8 mouse cellular contexts compared by ENCODE assay signal in genomic region chr11:109649206-109649605, GRCm38 (mm10). TPM values are rescaled to one million over a fixed set of nuclear protein-coding genes. Genes with fewer than 3 reads are reported as not detected.
DNase-seq lines count a peak whose midpoint lies in the region; ATAC-seq and TF ChIP-seq lines count a peak whose summit lies in the region.

TSS of gene Prkar1a (plus strand) at chr11:109649405.

- no peaks in the 10 kb centered on the region for H3K9me3 ChIP-seq in heart, embryonic 15.5 days (replicated peaks)
- H3K9me3 ChIP-seq in midbrain, embryonic 15.5 days = no peaks in the 10 kb centered on the region

- H3K4me3 ChIP-seq in embryonic fibroblast, embryonic 13.5 days (ENCODE audit: insufficient read depth, low read length) = peak within 1 kb of the TSS; percentile 92
- H3K4me3 ChIP-seq in heart, embryonic 15.5 days = peak within 1 kb of the TSS; percentile 96
- H3K4me3 ChIP-seq in midbrain, embryonic 15.5 days = peak within 1 kb of the TSS; percentile 84

- peak within 1 kb of the TSS; percentile 98 for H3K9ac ChIP-seq in heart, embryonic 15.5 days
- H3K9ac ChIP-seq in midbrain, embryonic 15.5 days = peak within 1 kb of the TSS; percentile 85

- peak; percentile 33 for TF ChIP-seq POLR2A in embryonic fibroblast, embryonic 13.5 days (IDR thresholded peaks at IDR 0.05; ENCODE audit: low read depth, low read length)

- no peak for TF ChIP-seq CTCF in embryonic fibroblast, embryonic 13.5 days (IDR thresholded peaks at IDR 0.05; ENCODE audit: borderline replicate concordance, insufficient read depth, low read length)

- H3K4me2 ChIP-seq in heart, embryonic 15.5 days = peak within 1 kb of the TSS; percentile 74
- H3K4me2 ChIP-seq in midbrain, embryonic 15.5 days = peak within 1 kb of the TSS; percentile 73

- H3K27ac ChIP-seq in embryonic fibroblast, embryonic 13.5 days (ENCODE audit: insufficient read depth, low read length) = peak within 1 kb of the TSS; percentile 57
- peak within 1 kb of the TSS; percentile 99 for H3K27ac ChIP-seq in heart, embryonic 15.5 days
- H3K27ac ChIP-seq in midbrain, embryonic 15.5 days = peak within 1 kb of the TSS; percentile 98

- H3K4me1 ChIP-seq in embryonic fibroblast, embryonic 13.5 days (ENCODE audit: control insufficient read depth, insufficient read depth, low read length) = peaks cover 13% of the 10 kb centered on the region
- peaks cover 41% of the 10 kb centered on the region for H3K4me1 ChIP-seq in heart, embryonic 15.5 days (replicated peaks)
- peaks cover 45% of the 10 kb centered on the region for H3K4me1 ChIP-seq in midbrain, embryonic 15.5 days

- H3K36me3 ChIP-seq in heart, embryonic 15.5 days = peaks cover 7% of the 10 kb centered on the region; the same call in 1 of the 2 replicates
- H3K36me3 ChIP-seq in midbrain, embryonic 15.5 days (replicated peaks) = no peaks in the 10 kb centered on the region

- no peaks in the 10 kb centered on the region for H3K27me3 ChIP-seq in heart, embryonic 15.5 days
- no peaks in the 10 kb centered on the region for H3K27me3 ChIP-seq in midbrain, embryonic 15.5 days (replicated peaks)

- DNase-seq in adrenal gland, adult 18-20 months (ENCODE audit: low spot score in 2 of 2) = no peak
- no peak for DNase-seq in adrenal gland, adult (ENCODE audit: inconsistent age in 2 of 2, low spot score in 1 of 2)
- DNase-seq in adrenal gland, adult 8-10 months = no peak
- DNase-seq in layer of hippocampus, postnatal 36 days = peak in 1 of 2 experiments; percentile 41
- no peak for DNase-seq in kidney, postnatal 36 days

- 13% methylated on average over 8 of the region's 8 CpGs for WGBS in heart, embryonic 15.5 days
- 20% methylated on average over 8 of the region's 8 CpGs for WGBS in midbrain, embryonic 15.5 days

- ATAC-seq in heart, embryonic 15.5 days (replicated peaks; ENCODE audit: insufficient number of reproducible peaks, insufficient read depth, low FRiP score, low read depth) = no peak
- ATAC-seq in midbrain, embryonic 15.5 days (replicated peaks) = no peak

RNA-seq across cellular contexts. Expression of gene Prkar1a, which starts in this region (rescaled TPM):
- 100 to 1,000 TPM; 376 to 457 TPM for total RNA-seq in adrenal gland, adult 18-20 months (2021)
- 100 to 1,000 TPM; 388 to 483 (median 411) TPM for total RNA-seq in adrenal gland, adult 8-10 months (2022)
- 215 and 254 TPM in 2 replicates for polyA plus RNA-seq in embryonic fibroblast, embryonic 13.5 days (2011; ENCODE audit: insufficient read length, low read depth, missing spikeins)
- 426 and 427 TPM in 2 replicates for polyA plus RNA-seq in heart, embryonic 15.5 days (2015; fragmentation: Nextera tagmentation; extraction: Ambion mirVana)
- total RNA-seq in layer of hippocampus, postnatal 36 days (2021) = 100 to 1,000 TPM; 533 to 590 TPM
- polyA plus RNA-seq in midbrain, embryonic 15.5 days (2015; fragmentation: Nextera tagmentation; extraction: Ambion mirVana) = 480 and 512 TPM in 2 replicates
